Mouse (Mus musculus): Measurements from ENCODE around the gene Ppp2r2d.

GRCm38 (mm10) chr7:138921611-138922010 lies 75.7 kb downstream of the Ppp2r2d start:
- TF ChIP-seq CTCF (IDR thresholded peaks at IDR 0.05; ENCODE audit: borderline replicate concordance, extremely low read depth, insufficient read depth, insufficient read length) = no peak
- TF ChIP-seq POLR2A (IDR thresholded peaks at IDR 0.05; ENCODE audit: borderline replicate concordance, extremely low read depth, insufficient read depth, insufficient read length, poor library complexity, severe bottlenecking) = no peak

All from brain, embryonic 14.5 days (tissue).